Mouse (Mus musculus) left cerebral cortex, adult 18-20 months (tissue): ENCODE measurements around the gene Stk39. TPM values are rescaled to one million over a fixed set of nuclear protein-coding genes. Genes with fewer than 3 reads are reported as not detected.

Source experiments
- DNase-seq, 2 experiments: peaks; one replicate each; pipeline ENCODE4 v3.0.0; 2021 to 2022; ENCODE audit warnings: low spot score in 2 of 2, mixed read lengths in 1 of 2
- total RNA-seq, 2 experiments: library from RNA; stranded (reverse); gene quantifications; 2 replicates each; pipeline ENCODE4 v1.2.3; 2021

Stk39 gene
- total RNA-seq, 2 experiments from 2014 or later, result 92.7 to 94.7 TPM

- DNase-seq, result no peak
Observed at GRCm38 (mm10) chr2:68160566-68160965, 311.5 kb downstream of the Stk39 start.

Other genes starting within 250 kb of the Stk39 start
- gene 4933409G03Rik, start 110.1 kb upstream of the Stk39 start, total RNA-seq, result not detected
- not detected for gene 4932414N04Rik, start 184.2 kb upstream of the Stk39 start, total RNA-seq